Mouse (Mus musculus) C2C12 (cell line): Measurements from ENCODE around the gene Aurkaip1.

ENCODE experiments used
- CEBPB ChIP-seq: IDR thresholded peaks from one replicate; pipeline ENCODE4 v1.6.1; 2011; ENCODE audit warnings: low read depth, mild to moderate bottlenecking, control low read depth, moderate library complexity
- CTCF ChIP-seq: IDR thresholded peaks from one replicate; pipeline ENCODE4 v1.5.1; 2011; ENCODE audit not compliant: control insufficient read depth, insufficient read depth, insufficient read length
- MAX ChIP-seq: IDR thresholded peaks from one replicate; pipeline ENCODE4 v1.6.1; 2011; ENCODE audit warnings: mild to moderate bottlenecking, control low read depth
- MYOD1 ChIP-seq: IDR thresholded peaks from one replicate; pipeline ENCODE4 v1.6.1; 2011; ENCODE audit warnings: low read depth; ENCODE audit not compliant: control insufficient read depth, insufficient read length
- MYOG ChIP-seq: IDR thresholded peaks from one replicate; pipeline ENCODE4 v1.6.1; 2011; ENCODE audit not compliant: control insufficient read depth, insufficient read length; ENCODE audit errors: extremely low read depth
- USF1 ChIP-seq: IDR thresholded peaks from one replicate; pipeline ENCODE4 v1.6.1; 2011; ENCODE audit warnings: low read depth, mild to moderate bottlenecking, control low read depth, moderate library complexity

DNA sequence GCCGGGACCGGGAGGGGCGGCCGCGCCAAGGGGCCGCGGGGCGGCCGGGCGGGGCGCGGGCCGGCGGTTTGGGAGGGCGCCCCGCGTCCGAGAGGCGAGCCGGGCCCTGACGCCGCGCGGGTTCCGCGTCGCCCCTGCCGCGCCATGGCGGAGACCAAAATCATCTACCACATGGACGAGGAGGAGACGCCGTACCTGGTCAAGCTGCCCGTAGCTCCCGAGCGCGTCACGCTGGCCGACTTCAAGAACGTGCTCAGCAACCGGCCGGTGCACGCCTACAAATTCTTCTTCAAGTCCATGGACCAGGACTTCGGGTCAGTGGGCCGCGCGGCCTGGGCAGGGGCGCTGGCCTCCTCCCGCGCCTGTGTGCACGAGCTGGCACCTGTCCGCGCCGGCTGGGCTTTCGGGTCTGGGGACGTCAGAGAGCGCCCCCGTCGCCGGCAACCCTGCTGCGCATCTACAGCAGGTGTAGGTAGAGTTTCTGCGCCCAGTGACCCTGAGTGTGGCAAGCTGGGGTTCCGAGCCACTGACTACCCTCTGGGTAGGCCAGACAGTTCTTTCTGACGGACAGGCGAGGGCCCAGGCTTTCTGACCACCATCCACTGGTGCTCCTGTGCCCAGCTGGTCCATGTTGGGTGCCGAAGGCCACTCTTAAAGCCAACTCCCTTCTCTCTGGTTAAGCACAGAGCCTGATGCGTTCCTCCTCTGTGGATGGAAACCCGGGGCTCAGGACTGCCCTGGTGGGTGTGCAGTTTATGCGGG, 16.7 kb downstream of the Aurkaip1 start:
- TF ChIP-seq CTCF (peak; percentile 22), USF1 (no peak), MAX (no peak), MYOD1 (no peak), CEBPB (no peak), MYOG (no peak)
